Mouse (Mus musculus): ENCODE measurements around the gene Krtap3-1. TPM values are rescaled to one million over a fixed set of nuclear protein-coding genes. Genes with fewer than 3 reads are reported as not detected.

Krtap3-1 gene
- total and polyA plus RNA-seq, 2 experiments from 2014 or later: not detected

- no peak overlapping the region for H3K27ac ChIP-seq
These were observed 26.7 kb downstream of the Krtap3-1 start for GRCm38 (mm10) chr11:99539721-99540120.

GRCm38 (mm10) chr11:99521288-99521860 lies 45.1 kb downstream of the Krtap3-1 start, which contains the start of gene Krt39:
TSS of gene Krt39 (minus strand) at chr11:99521338.
- DNase-seq (ENCODE audit: low spot score) (no peak), ATAC-seq (no peak)
- Histone ChIP-seq H3K27me3 (ENCODE audit: insufficient read depth, low read length) (no peaks in the 10 kb centered on the region), H3K4me3 (ENCODE audit: low read length) (no peak within 1 kb of the TSS), H3K36me3 (ENCODE audit: insufficient read depth, low read length) (no peaks in the 10 kb centered on the region), H3K27ac (no peak within 1 kb of the TSS), H3K9ac (replicated peaks; ENCODE audit: low read length) (no peak within 1 kb of the TSS), H3K9me3 (ENCODE audit: low read length) (no peaks in the 10 kb centered on the region), H3K4me2 (ENCODE audit: low read depth, low read length) (no peak within 1 kb of the TSS), H3K4me1 (ENCODE audit: insufficient read depth, low read length) (no peaks in the 10 kb centered on the region)
- no peak for TF ChIP-seq CTCF (IDR thresholded peaks at IDR 0.05; ENCODE audit: low read depth)
- 85% methylated on average over 13 of the region's 13 CpGs for WGBS

More at GRCm38 (mm10) chr11:99539721-99540120, 26.7 kb downstream of the Krtap3-1 start:
- Histone ChIP-seq H3K9ac (replicated peaks; ENCODE audit: low read length) (no peak overlapping the region), H3K27me3 (ENCODE audit: insufficient read depth, low read length) (no peaks in the 10 kb centered on the region), H3K36me3 (ENCODE audit: insufficient read depth, low read length) (no peaks in the 10 kb centered on the region), H3K4me1 (ENCODE audit: insufficient read depth, low read length) (peaks cover 4% of the 10 kb centered on the region; the same call in 1 of the 2 replicates), H3K4me3 (ENCODE audit: low read length) (no peak overlapping the region), H3K4me2 (ENCODE audit: low read depth, low read length) (peak overlapping the region; percentile 39), H3K9me3 (ENCODE audit: low read length) (no peaks in the 10 kb centered on the region)
- no peak for TF ChIP-seq CTCF (IDR thresholded peaks at IDR 0.05; ENCODE audit: low read depth)
- DNase-seq (ENCODE audit: low spot score) (peak; percentile 83), ATAC-seq (peak; percentile 61; the same call in 1 of the 2 replicates)
- 33% methylated on average over 9 of the region's 9 CpGs for WGBS

Other genes with a start within 250 kb of the Krtap3-1 start
Only the 30 nearest of the 37 such genes appear.
- 0.40 and 0.89 TPM in 2 replicates for gene Krt27, start 215.5 kb downstream of the Krtap3-1 start, total RNA-seq (2014; rRNA removed)
- gene Krt27, start 215.5 kb downstream of the Krtap3-1 start, polyA plus RNA-seq (2015; fragmentation: Nextera tagmentation; extraction: Ambion mirVana): 0.34 and 0.35 TPM in 2 replicates
- 0.05 and 0.75 TPM in 2 replicates for gene Krt28, start 191.7 kb downstream of the Krtap3-1 start, total RNA-seq (2014; rRNA removed)
- 0.58 and 0.67 TPM in 2 replicates for gene Krt28, start 191.7 kb downstream of the Krtap3-1 start, polyA plus RNA-seq (2015; fragmentation: Nextera tagmentation; extraction: Ambion mirVana)
- gene Krt10, start 177.3 kb downstream of the Krtap3-1 start, total RNA-seq (2014; rRNA removed): 1.7 and 1.9 TPM in 2 replicates
- gene Krt10, start 177.3 kb downstream of the Krtap3-1 start, polyA plus RNA-seq (2015; fragmentation: Nextera tagmentation; extraction: Ambion mirVana): 40.4 and 45.1 TPM in 2 replicates
- gene Krt12, start 144.4 kb downstream of the Krtap3-1 start, total RNA-seq (2014; rRNA removed): 0.68 TPM in 2 replicates
- gene Krt12, start 144.4 kb downstream of the Krtap3-1 start, polyA plus RNA-seq (2015; fragmentation: Nextera tagmentation; extraction: Ambion mirVana): 0.50 and 0.53 TPM in 2 replicates
- 0.18 TPM in 1 of 2 replicates, not detected in the other for gene Krt20, start 128.5 kb downstream of the Krtap3-1 start, total RNA-seq (2014; rRNA removed)
- gene Krt20, start 128.5 kb downstream of the Krtap3-1 start, polyA plus RNA-seq (2015; fragmentation: Nextera tagmentation; extraction: Ambion mirVana): 0.11 and 0.24 TPM in 2 replicates
- gene Krt23, start 73.5 kb downstream of the Krtap3-1 start, total RNA-seq (2014; rRNA removed): not detected in 2 replicates
- gene Krt23, start 73.5 kb downstream of the Krtap3-1 start, polyA plus RNA-seq (2015; fragmentation: Nextera tagmentation; extraction: Ambion mirVana): 0.40 and 0.41 TPM in 2 replicates
- gene Krt39, start 45.3 kb downstream of the Krtap3-1 start, total RNA-seq (2014; rRNA removed): not detected in 2 replicates
- not detected in 2 replicates for gene Krt39, start 45.3 kb downstream of the Krtap3-1 start, polyA plus RNA-seq (2015; fragmentation: Nextera tagmentation; extraction: Ambion mirVana)
- not detected in 2 replicates for gene Krt40, start 23.5 kb downstream of the Krtap3-1 start, total RNA-seq (2014; rRNA removed)
- gene Krt40, start 23.5 kb downstream of the Krtap3-1 start, polyA plus RNA-seq (2015; fragmentation: Nextera tagmentation; extraction: Ambion mirVana): not detected in 2 replicates
- not detected in 2 replicates for gene Krtap3-3, start 15.8 kb downstream of the Krtap3-1 start, total RNA-seq (2014; rRNA removed)
- gene Krtap3-3, start 15.8 kb downstream of the Krtap3-1 start, polyA plus RNA-seq (2015; fragmentation: Nextera tagmentation; extraction: Ambion mirVana): not detected in 2 replicates
- not detected in 2 replicates for gene Krtap3-2, start 9.8 kb downstream of the Krtap3-1 start, total RNA-seq (2014; rRNA removed)
- not detected in 2 replicates for gene Krtap3-2, start 9.8 kb downstream of the Krtap3-1 start, polyA plus RNA-seq (2015; fragmentation: Nextera tagmentation; extraction: Ambion mirVana)
- not detected in 2 replicates for gene Gm11939, start 7.2 kb downstream of the Krtap3-1 start, total RNA-seq (2014; rRNA removed)
- not detected in 2 replicates for gene Gm11939, start 7.2 kb downstream of the Krtap3-1 start, polyA plus RNA-seq (2015; fragmentation: Nextera tagmentation; extraction: Ambion mirVana)
- gene Krtap1-5, start 14.4 kb upstream of the Krtap3-1 start, total RNA-seq (2014; rRNA removed): not detected in 2 replicates
- not detected in 2 replicates for gene Krtap1-5, start 14.4 kb upstream of the Krtap3-1 start, polyA plus RNA-seq (2015; fragmentation: Nextera tagmentation; extraction: Ambion mirVana)
- gene Krtap1-4, start 17.0 kb upstream of the Krtap3-1 start, total RNA-seq (2014; rRNA removed): not detected in 2 replicates
- not detected in 2 replicates for gene Krtap1-4, start 17.0 kb upstream of the Krtap3-1 start, polyA plus RNA-seq (2015; fragmentation: Nextera tagmentation; extraction: Ambion mirVana)
- not detected in 2 replicates for gene Krtap1-3, start 24.7 kb upstream of the Krtap3-1 start, total RNA-seq (2014; rRNA removed)
- gene Krtap1-3, start 24.7 kb upstream of the Krtap3-1 start, polyA plus RNA-seq (2015; fragmentation: Nextera tagmentation; extraction: Ambion mirVana): not detected in 2 replicates
- not detected in 2 replicates for gene Krtap9-3, start 31.5 kb upstream of the Krtap3-1 start, total RNA-seq (2014; rRNA removed)
- not detected in 2 replicates for gene Krtap9-3, start 31.5 kb upstream of the Krtap3-1 start, polyA plus RNA-seq (2015; fragmentation: Nextera tagmentation; extraction: Ambion mirVana)
- gene Gm11938, start 36.7 kb upstream of the Krtap3-1 start, total RNA-seq (2014; rRNA removed): not detected in 2 replicates
- not detected in 2 replicates for gene Gm11938, start 36.7 kb upstream of the Krtap3-1 start, polyA plus RNA-seq (2015; fragmentation: Nextera tagmentation; extraction: Ambion mirVana)
- gene Gm11937, start 43.6 kb upstream of the Krtap3-1 start, total RNA-seq (2014; rRNA removed): not detected in 2 replicates
- not detected in 2 replicates for gene Gm11937, start 43.6 kb upstream of the Krtap3-1 start, polyA plus RNA-seq (2015; fragmentation: Nextera tagmentation; extraction: Ambion mirVana)
- gene Krtap2-4, start 48.2 kb upstream of the Krtap3-1 start, total RNA-seq (2014; rRNA removed): 2.8 TPM in 1 of 2 replicates, not detected in the other
- gene Krtap2-4, start 48.2 kb upstream of the Krtap3-1 start, polyA plus RNA-seq (2015; fragmentation: Nextera tagmentation; extraction: Ambion mirVana): not detected in 2 replicates
- gene Gm11562, start 53.8 kb upstream of the Krtap3-1 start, total RNA-seq (2014; rRNA removed): not detected in 2 replicates
- gene Gm11562, start 53.8 kb upstream of the Krtap3-1 start, polyA plus RNA-seq (2015; fragmentation: Nextera tagmentation; extraction: Ambion mirVana): not detected in 2 replicates
- not detected in 2 replicates for gene Krtap4-1, start 61.6 kb upstream of the Krtap3-1 start, total RNA-seq (2014; rRNA removed)
- gene Krtap4-1, start 61.6 kb upstream of the Krtap3-1 start, polyA plus RNA-seq (2015; fragmentation: Nextera tagmentation; extraction: Ambion mirVana): not detected in 2 replicates
- not detected in 2 replicates for gene Krtap4-2, start 68.5 kb upstream of the Krtap3-1 start, total RNA-seq (2014; rRNA removed)
- not detected in 2 replicates for gene Krtap4-2, start 68.5 kb upstream of the Krtap3-1 start, polyA plus RNA-seq (2015; fragmentation: Nextera tagmentation; extraction: Ambion mirVana)
- gene Krtap4-7, start 77.5 kb upstream of the Krtap3-1 start, total RNA-seq (2014; rRNA removed): not detected in 2 replicates
- not detected in 2 replicates for gene Krtap4-7, start 77.5 kb upstream of the Krtap3-1 start, polyA plus RNA-seq (2015; fragmentation: Nextera tagmentation; extraction: Ambion mirVana)
- gene Gm11555, start 83.6 kb upstream of the Krtap3-1 start, total RNA-seq (2014; rRNA removed): not detected in 2 replicates
- not detected in 2 replicates for gene Gm11555, start 83.6 kb upstream of the Krtap3-1 start, polyA plus RNA-seq (2015; fragmentation: Nextera tagmentation; extraction: Ambion mirVana)
- gene Gm11563, start 92.3 kb upstream of the Krtap3-1 start, total RNA-seq (2014; rRNA removed): not detected in 2 replicates
- gene Gm11563, start 92.3 kb upstream of the Krtap3-1 start, polyA plus RNA-seq (2015; fragmentation: Nextera tagmentation; extraction: Ambion mirVana): not detected in 2 replicates
- gene Krtap4-6, start 99.3 kb upstream of the Krtap3-1 start, total RNA-seq (2014; rRNA removed): not detected in 2 replicates
- gene Krtap4-6, start 99.3 kb upstream of the Krtap3-1 start, polyA plus RNA-seq (2015; fragmentation: Nextera tagmentation; extraction: Ambion mirVana): not detected in 2 replicates
- not detected in 2 replicates for gene Gm14190, start 124.1 kb upstream of the Krtap3-1 start, total RNA-seq (2014; rRNA removed)
- gene Gm14190, start 124.1 kb upstream of the Krtap3-1 start, polyA plus RNA-seq (2015; fragmentation: Nextera tagmentation; extraction: Ambion mirVana): not detected in 2 replicates
- not detected in 2 replicates for gene Gm14180, start 167.7 kb upstream of the Krtap3-1 start, total RNA-seq (2014; rRNA removed)
- not detected in 2 replicates for gene Gm14180, start 167.7 kb upstream of the Krtap3-1 start, polyA plus RNA-seq (2015; fragmentation: Nextera tagmentation; extraction: Ambion mirVana)
- gene Gm11595, start 206.3 kb upstream of the Krtap3-1 start, total RNA-seq (2014; rRNA removed): not detected in 2 replicates
- not detected in 2 replicates for gene Gm11595, start 206.3 kb upstream of the Krtap3-1 start, polyA plus RNA-seq (2015; fragmentation: Nextera tagmentation; extraction: Ambion mirVana)
- gene Krtap4-8, start 214.1 kb upstream of the Krtap3-1 start, total RNA-seq (2014; rRNA removed): not detected in 2 replicates
- gene Krtap4-8, start 214.1 kb upstream of the Krtap3-1 start, polyA plus RNA-seq (2015; fragmentation: Nextera tagmentation; extraction: Ambion mirVana): not detected in 2 replicates
- gene Krtap4-9, start 218.6 kb upstream of the Krtap3-1 start, total RNA-seq (2014; rRNA removed): not detected in 2 replicates
- not detected in 2 replicates for gene Krtap4-9, start 218.6 kb upstream of the Krtap3-1 start, polyA plus RNA-seq (2015; fragmentation: Nextera tagmentation; extraction: Ambion mirVana)

Measured in hindbrain, postnatal 0 days (tissue).